Mouse (Mus musculus) lung, adult 2 months (tissue): ENCODE data around the gene Atr. TPM values are rescaled to one million over a fixed set of nuclear protein-coding genes. Genes with fewer than 3 reads are reported as not detected.
"Not testable (repeated sequence)": the region's sequence is repeated elsewhere in the genome, so short reads cannot be mapped to it uniquely, and the experiment has no call there.

ENCODE experiments used
- DNase-seq: peaks from one replicate; pipeline ENCODE4 v3.0.0; 2022
- H3K4me1 ChIP-seq: fragments of 200-500 bp; 2 replicates; pipeline ENCODE4 v1.6.1; 2011; ENCODE audit warnings: low read length; ENCODE audit not compliant: control insufficient read depth, insufficient read depth
- H3K4me3 ChIP-seq: fragments of 200-500 bp; replicated peaks from 2 replicates; pipeline ENCODE3; 2011; ENCODE audit warnings: low read depth, mild to moderate bottlenecking, control low read depth, low read length; ENCODE audit errors: extremely low read depth
- CTCF ChIP-seq: fragments of 200-500 bp; IDR thresholded peaks from 2 replicates; pipeline ENCODE4 v1.5.1; 2011; ENCODE audit warnings: mild to moderate bottlenecking, low read length, control low read depth; ENCODE audit not compliant: insufficient read depth
- POLR2A ChIP-seq: fragments of 200-500 bp; IDR thresholded peaks from 2 replicates; pipeline ENCODE4 v1.6.1; 2011; ENCODE audit warnings: low read depth, mild to moderate bottlenecking, control low read depth, low read length, borderline replicate concordance; ENCODE audit errors: extremely low read depth
- WGBS: fragments of 180-500 bp; shearing (Covaris S2); methylation state at CpG from one replicate; pipeline ENCODE4 v1.1.7; 2018; 5-methylcytosine and 5-hydroxymethylcytosine counted together
- polyA plus RNA-seq: library from polyadenylated mRNA; depleted of rRNA; stranded (reverse); fragments of >200 nt; gene quantifications from 2 replicates; pipeline ENCODE4 v1.2.3, GENCODE M21; 2012

The Atr gene
- polyA plus RNA-seq, 1 experiment: 2.1 TPM

DNA sequence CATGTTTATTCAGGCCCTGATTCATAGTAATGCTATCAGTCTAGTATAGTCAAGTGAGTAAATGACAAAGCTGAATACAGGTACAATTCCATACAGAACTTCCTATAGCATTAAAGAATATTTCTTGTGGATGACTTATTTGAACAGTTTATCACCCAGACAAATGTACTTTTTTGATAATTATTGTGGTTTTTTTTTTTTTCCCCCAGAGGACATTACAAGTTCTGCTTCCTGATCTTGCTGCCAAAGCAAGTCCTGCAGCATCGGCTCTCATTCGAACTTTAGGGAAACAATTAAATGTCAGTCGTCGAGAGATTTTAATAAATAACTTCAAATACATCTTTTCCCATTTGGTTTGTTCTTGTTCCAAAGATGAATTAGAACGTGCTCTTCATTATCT is 20.8 kb downstream of the Atr start:
- H3K4me3 ChIP-seq: no peak overlapping the region
- H3K4me1 ChIP-seq: no peaks in the 10 kb centered on the region
- DNase-seq: no peak
- TF ChIP-seq POLR2A: no peak
- TF ChIP-seq CTCF: no peak
- WGBS: 87% methylated on average over 5 of the region's 5 CpGs

DNA sequence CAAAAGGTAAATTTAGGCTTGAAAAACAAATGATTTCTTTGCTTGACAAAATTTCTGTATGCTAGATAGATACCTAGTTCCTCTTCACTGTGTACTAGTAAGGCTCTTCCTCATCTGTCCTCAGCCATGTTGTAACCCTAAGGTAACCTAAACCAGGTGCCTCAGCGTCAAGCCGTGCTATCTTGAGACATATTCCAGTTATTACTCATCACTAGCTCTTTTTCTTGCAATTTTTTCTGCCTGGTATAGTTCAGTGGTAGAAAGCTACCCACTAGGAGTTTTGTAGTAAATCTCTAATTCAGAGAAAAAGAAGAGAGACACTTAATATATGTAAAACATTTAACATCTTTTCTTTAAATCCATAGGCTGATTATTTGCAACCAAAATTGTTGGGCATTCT is 25.4 kb downstream of the Atr start:
- WGBS: 89% methylated on average over 2 of the region's 2 CpGs
- no peak for DNase-seq
- Histone ChIP-seq H3K4me3 (no peak overlapping the region), H3K4me1 (no peaks in the 10 kb centered on the region)
- TF ChIP-seq CTCF (no peak), POLR2A (no peak)

- 78% methylated on average over 5 of the region's 5 CpGs for WGBS
- DNase-seq: no peak
- TF ChIP-seq CTCF (no peak), POLR2A (no peak)
- H3K4me3 ChIP-seq: no peak overlapping the region
- no peaks in the 10 kb centered on the region for H3K4me1 ChIP-seq
Observed at GRCm38 (mm10) chr9:95897392-95897791, 40.0 kb downstream of the Atr start.

DNA sequence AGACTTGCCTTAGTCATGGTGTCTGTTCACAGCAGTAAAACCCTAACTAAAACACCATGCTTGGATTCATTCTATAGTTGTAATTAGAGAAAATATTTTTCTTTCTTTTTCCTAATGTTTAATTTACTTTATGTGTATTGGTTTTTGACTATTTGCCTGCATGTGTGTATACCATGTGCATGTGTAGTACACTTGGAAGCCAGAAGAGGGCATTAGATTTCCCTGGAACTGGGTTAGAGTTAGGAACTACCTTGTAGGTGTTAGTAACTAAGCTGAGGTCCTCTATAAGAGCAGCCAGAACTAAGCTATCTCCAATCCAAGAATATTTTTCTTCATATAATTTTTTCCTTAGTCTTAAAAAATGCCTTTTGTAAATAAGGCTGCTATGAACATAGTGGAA is 75.5 kb downstream of the Atr start:
- TF ChIP-seq POLR2A (no peak), CTCF (no peak)
- no peaks in the 10 kb centered on the region for H3K4me1 ChIP-seq
- no peak for DNase-seq
- H3K4me3 ChIP-seq: no peak overlapping the region

GRCm38 (mm10) chr9:95953658-95954057 is 96.3 kb downstream of the Atr start:
- H3K4me3 ChIP-seq: no peak overlapping the region
- WGBS: 62% methylated on average over 4 of the region's 4 CpGs
- no peak for DNase-seq

DNA sequence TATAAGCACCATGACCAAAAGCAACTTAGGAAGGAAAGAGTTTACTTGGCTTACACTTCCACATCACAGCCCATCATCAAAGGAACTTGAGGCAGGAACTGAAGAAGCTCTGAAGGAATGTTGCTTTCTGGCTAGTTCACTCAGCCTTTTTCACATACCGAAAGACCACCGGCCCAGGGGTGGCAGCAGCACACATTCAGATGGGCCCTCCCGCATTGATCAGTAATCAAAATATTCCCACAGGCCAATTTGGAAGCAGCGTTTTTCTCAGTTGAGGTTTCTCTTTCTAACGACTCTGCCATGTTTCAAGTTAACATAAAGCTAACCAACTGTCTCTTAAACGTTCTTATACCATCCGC is 96.8 kb downstream of the Atr start:
- under 1% methylated on average over 7 of the region's 7 CpGs for WGBS
- H3K4me1 ChIP-seq: peaks cover 3% of the 10 kb centered on the region
- no peak for DNase-seq
- H3K4me3 ChIP-seq: peak overlapping the region; percentile 95
- TF ChIP-seq CTCF (no peak), POLR2A (no peak)

More at GRCm38 (mm10) chr9:95953658-95954057, 96.3 kb downstream of the Atr start:
- peaks cover 3% of the 10 kb centered on the region for H3K4me1 ChIP-seq
- TF ChIP-seq CTCF (no peak), POLR2A (no peak)

DNA sequence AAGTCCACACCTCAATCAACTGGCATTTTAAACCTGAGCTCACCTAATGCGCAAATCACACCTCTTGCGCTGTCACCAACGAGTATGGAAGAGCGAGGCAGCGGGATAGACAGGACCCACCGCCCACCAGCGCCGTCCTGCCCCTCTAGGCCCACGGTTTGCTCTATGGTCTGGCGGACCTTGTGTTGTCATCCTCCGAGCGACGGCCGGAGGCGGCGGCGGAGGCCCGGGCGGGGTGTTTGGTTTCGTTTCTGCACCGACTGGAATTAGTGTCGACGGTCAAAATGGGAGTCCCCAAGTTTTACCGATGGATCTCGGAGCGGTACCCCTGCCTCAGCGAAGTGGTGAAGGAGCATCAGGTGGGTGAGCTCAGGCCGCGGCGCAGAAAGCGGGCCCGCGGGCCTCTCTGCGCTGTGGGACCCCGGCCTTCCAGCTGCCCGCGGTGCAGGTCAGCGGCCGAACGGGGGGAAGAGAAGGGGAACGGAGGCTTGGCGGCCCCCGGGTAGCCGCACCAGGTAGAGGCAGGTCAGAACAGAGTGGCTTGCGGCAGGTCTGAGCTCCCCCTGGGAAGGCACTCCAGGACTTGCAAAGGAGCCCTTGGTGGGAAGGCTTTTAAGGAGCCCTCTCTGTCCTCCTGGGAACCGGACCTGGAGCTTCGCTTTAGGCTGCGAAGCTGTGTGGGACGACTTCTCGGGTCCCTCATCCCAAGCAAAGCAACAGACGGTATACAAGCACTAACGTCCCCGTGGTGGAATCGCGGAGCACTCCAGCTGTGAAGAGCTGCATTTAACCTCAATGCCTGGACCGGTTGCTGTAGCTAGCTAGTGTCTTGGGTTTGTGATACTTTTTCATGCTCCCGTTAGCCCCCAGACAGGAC is 97.4 kb downstream of the Atr start, which contains the start of gene Xrn1:
Gene Xrn1 (plus strand): TSS at position 176 of the 877 bp plus-strand sequence.
- whole genome bisulfite sequencing: under 1% methylated on average over 57 of the region's 57 CpGs
- DNase-seq: peak; percentile 85

GRCm38 (mm10) chr9:95957611-95958010 is 100.2 kb downstream of the Atr start:
- Histone ChIP-seq H3K4me3 (no peak overlapping the region), H3K4me1 (peaks cover 3% of the 10 kb centered on the region)
- no peak for TF ChIP-seq CTCF
- TF ChIP-seq POLR2A: no peak
- DNase-seq: no peak
- WGBS: 79% methylated on average over 2 of the region's 2 CpGs

More for the DNA sequence above, 97.4 kb downstream of the Atr start, which contains the start of gene Xrn1:
- peak within 1 kb of the TSS; percentile 95 for H3K4me3 ChIP-seq
- peak; percentile 62; the same call in 1 of the 2 replicates for TF ChIP-seq POLR2A
- no peak for TF ChIP-seq CTCF
- H3K4me1 ChIP-seq: peaks cover 3% of the 10 kb centered on the region

GRCm38 (mm10) chr9:95958041-95958730 is 100.8 kb downstream of the Atr start:
- TF ChIP-seq CTCF: no peak
- no peak for TF ChIP-seq POLR2A

DNA sequence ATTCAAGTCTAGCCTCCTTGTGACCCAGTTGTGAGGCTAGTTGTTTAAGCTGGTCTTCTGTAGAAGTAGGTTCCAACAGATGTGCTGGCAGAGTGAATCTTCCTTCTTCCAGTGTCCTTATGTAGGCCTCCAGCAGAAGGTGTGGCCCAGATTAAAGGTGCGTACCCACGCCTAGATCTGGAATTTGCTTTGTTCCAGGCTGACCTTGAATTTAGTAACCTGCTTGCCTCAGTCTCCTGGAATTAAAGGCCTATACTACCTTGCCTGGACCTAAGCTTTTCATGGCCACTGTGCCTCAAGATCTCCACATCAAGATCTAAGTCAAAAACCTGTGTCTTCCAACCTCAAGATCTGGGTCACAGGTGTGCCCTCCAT is 101.3 kb downstream of the Atr start:
- DNase-seq, H3K4me3 ChIP-seq, H3K4me1 ChIP-seq: not testable (repeated sequence)
- WGBS: 95% methylated on average over 2 of the region's 2 CpGs

More at GRCm38 (mm10) chr9:95958041-95958730, 100.8 kb downstream of the Atr start:
- no peak overlapping the region for H3K4me3 ChIP-seq
- 84% methylated on average over 7 of the region's 7 CpGs for WGBS
- H3K4me1 ChIP-seq: peaks cover 3% of the 10 kb centered on the region
- DNase-seq: no peak
